Mouse (Mus musculus) forebrain, embryonic 14.5 days (tissue): ENCODE results near the gene Swsap1. TPM values are rescaled to one million over a fixed set of nuclear protein-coding genes. Genes with fewer than 3 reads are reported as not detected.
A peak's percentile ranks its signal among the peaks of the same experiment; 100 is the strongest.

Experiments used
- ATAC-seq: fragments of 200-750 bp; cut with Nextera tagmentation; 2 replicates; pipeline ENCODE4 v1.8.0; 2017; ENCODE audit warnings: mild to moderate bottlenecking, moderate library complexity
- DNase-seq: peaks from one replicate; pipeline ENCODE4 v3.0.0-alpha.2; 2015; ENCODE audit warnings: low spot score
- H3K27ac ChIP-seq: fragments of 300-500 bp; sonication (generic); 2 replicates; pipeline ENCODE4 v1.5.1; 2014; ENCODE audit warnings: low read depth, mild to moderate bottlenecking, control low read depth, low read length, moderate library complexity
- H3K27me3 ChIP-seq: fragments of 300-500 bp; sonication (generic); replicated peaks from 2 replicates; pipeline ENCODE4 v1.6.1; 2014; ENCODE audit warnings: low read length, control low read depth, mixed read lengths; ENCODE audit not compliant: control insufficient read depth, insufficient read depth
- H3K36me3 ChIP-seq: fragments of 300-500 bp; sonication (generic); 2 replicates; pipeline ENCODE4 v1.6.1; 2014; ENCODE audit warnings: low read length, control low read depth; ENCODE audit not compliant: control insufficient read depth, insufficient read depth
- H3K4me1 ChIP-seq: fragments of 300-500 bp; sonication (generic); 2 replicates; pipeline ENCODE4 v1.6.1; 2014; ENCODE audit warnings: antibody characterized with exemption, low read length, control low read depth; ENCODE audit not compliant: control insufficient read depth, insufficient read depth
- H3K4me2 ChIP-seq: fragments of 300-500 bp; sonication (generic); 2 replicates; pipeline ENCODE4 v1.6.1; 2014; ENCODE audit warnings: mild to moderate bottlenecking, control low read depth, low read length
- H3K4me3 ChIP-seq: fragments of 300-500 bp; sonication (generic); 2 replicates; pipeline ENCODE4 v1.5.1; 2014; ENCODE audit warnings: low read depth, low read length, control low read depth
- H3K9ac ChIP-seq: fragments of 300-500 bp; sonication (generic); 2 replicates; pipeline ENCODE4 v1.6.1; 2014; ENCODE audit warnings: mild to moderate bottlenecking, low read length, control low read depth, moderate library complexity
- H3K9me3 ChIP-seq: fragments of 300-500 bp; sonication (generic); replicated peaks from 2 replicates; pipeline ENCODE4 v1.6.1; 2016; ENCODE audit warnings: low read length, control low read depth, mixed read lengths; ENCODE audit not compliant: control insufficient read depth
- WGBS: fragments of 180-500 bp; shearing (Covaris S2); extraction: QIAGEN DNeasy Blood & Tissue Kit; methylation state at CpG from one replicate; pipeline ENCODE4 v1.1.7; 2014; 5-methylcytosine and 5-hydroxymethylcytosine counted together
- polyA plus RNA-seq: library from polyadenylated mRNA; unstranded; fragments of >200 nt; fragmentation: Nextera tagmentation; extraction: Ambion mirVana; gene quantifications from 2 replicates; pipeline ENCODE4 v1.2.1, GENCODE M21; 2014

Gene Swsap1
- 19.8 and 23.6 TPM in 2 replicates for polyA plus RNA-seq

DNA sequence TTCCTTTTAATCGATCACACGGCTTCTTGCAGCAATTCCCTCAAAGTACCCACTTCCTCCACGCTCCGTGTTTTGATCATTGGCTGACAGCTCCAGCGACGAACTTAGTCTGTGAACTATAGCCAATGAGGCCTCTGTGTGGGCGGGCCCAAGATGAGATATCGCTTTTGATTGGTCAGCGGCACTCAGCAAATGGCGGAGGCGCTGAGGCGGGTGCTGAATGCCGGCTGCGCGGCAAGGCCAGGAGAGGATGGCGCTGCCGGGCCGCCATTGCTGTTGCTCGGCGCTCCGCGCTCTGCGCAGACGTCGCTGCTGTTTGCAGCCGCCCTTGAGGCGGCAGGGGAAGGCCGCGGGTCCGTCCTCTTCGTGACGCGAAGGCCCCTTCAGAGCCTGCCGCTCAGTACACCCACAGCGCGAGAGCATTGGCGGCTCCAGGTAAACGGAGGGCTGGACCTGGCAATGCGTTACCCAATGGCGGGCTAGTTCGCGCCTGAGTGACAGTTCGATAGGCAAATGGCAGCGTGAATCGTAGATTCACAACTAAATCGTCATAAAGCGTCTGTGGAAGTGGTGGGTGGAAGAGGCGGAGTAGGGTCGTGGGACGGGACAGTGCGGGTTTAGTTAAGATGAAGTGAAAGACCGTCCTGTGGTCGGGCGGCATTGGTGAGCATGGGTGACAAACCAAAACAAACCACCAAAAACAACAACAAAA, at the start of gene Swsap1:
Swsap1 (plus strand) TSS at position 186 of the 712 bp plus-strand sequence.
- Histone ChIP-seq H3K4me3 (peak within 1 kb of the TSS; percentile 63), H3K27me3 (peaks cover 16% of the 10 kb centered on the region), H3K4me1 (peaks cover 8% of the 10 kb centered on the region), H3K9ac (peak within 1 kb of the TSS; percentile 78), H3K4me2 (peak within 1 kb of the TSS; percentile 71), H3K36me3 (no peaks in the 10 kb centered on the region; the same call in 1 of the 2 replicates), H3K9me3 (no peaks in the 10 kb centered on the region), H3K27ac (peak within 1 kb of the TSS; percentile 93)
- DNase-seq: peak; percentile 99
- ATAC-seq: peak; percentile 98
- under 1% methylated on average over 52 of the region's 54 CpGs for WGBS

GRCm38 (mm10) chr9:21908216-21908615, 47.3 kb upstream of the Swsap1 start:
- ATAC-seq: no peak
- H3K27me3 ChIP-seq: no peaks in the 10 kb centered on the region
- no peak overlapping the region for H3K4me3 ChIP-seq
- 82% methylated on average over 11 of the region's 11 CpGs for WGBS
- no peaks in the 10 kb centered on the region for H3K4me1 ChIP-seq
- no peak overlapping the region for H3K4me2 ChIP-seq
- DNase-seq: no peak
- no peaks in the 10 kb centered on the region for H3K9me3 ChIP-seq
- H3K27ac ChIP-seq: no peak overlapping the region
- no peak overlapping the region for H3K9ac ChIP-seq
- H3K36me3 ChIP-seq: 0 out of 2 replicates have a peak, but pooled peaks cover 2% of the 10 kb centered on the region

- Histone ChIP-seq H3K27me3 (no peaks in the 10 kb centered on the region), H3K9ac (no peak overlapping the region), H3K4me2 (no peak overlapping the region), H3K4me1 (no peaks in the 10 kb centered on the region), H3K27ac (no peak overlapping the region), H3K4me3 (no peak overlapping the region), H3K9me3 (no peaks in the 10 kb centered on the region), H3K36me3 (0 out of 2 replicates have a peak, but pooled peaks cover 8% of the 10 kb centered on the region)
- 78% methylated on average over 10 of the region's 10 CpGs for WGBS
- ATAC-seq: no peak
- DNase-seq: no peak
These were observed 45.9 kb upstream of the Swsap1 start for GRCm38 (mm10) chr9:21909474-21910223.

DNA sequence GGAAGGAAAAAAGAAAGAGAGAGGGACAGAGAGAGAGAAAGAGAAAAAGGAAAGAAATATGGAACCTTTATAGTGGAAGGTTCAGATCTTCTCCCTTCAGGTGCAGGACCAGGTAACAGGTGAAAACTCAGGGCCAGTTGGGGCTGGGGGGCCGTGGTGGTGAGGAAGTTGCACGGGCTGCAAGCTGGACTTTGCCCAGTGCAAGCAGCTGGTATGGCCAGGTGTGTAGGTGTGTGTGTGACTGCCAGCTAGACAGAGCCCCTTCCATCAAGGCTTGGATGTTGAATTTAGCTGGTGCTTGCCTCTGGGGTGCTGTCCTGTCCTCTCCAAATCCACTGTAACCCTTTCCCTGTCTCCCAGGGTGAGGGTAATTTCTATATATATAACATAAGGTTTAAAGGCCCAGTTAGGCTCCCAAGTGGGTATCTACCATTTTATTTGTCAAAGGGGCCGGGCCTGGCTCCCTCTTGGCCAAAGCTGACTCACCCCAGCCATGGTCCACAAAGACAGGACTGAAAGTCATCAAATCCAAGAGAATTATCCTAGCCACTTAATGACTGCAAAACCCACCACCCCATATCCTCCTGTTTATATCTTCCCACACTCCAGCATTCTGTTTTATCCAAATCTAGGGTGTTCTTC, 38.6 kb upstream of the Swsap1 start:
- no peak for DNase-seq
- WGBS: 72% methylated on average over 3 of the region's 3 CpGs

GRCm38 (mm10) chr9:21917493-21918034, 38.0 kb upstream of the Swsap1 start:
- H3K27ac ChIP-seq: peak overlapping the region; percentile 86
- peak overlapping the region; percentile 60 for H3K4me3 ChIP-seq
- H3K27me3 ChIP-seq: no peaks in the 10 kb centered on the region
- no peaks in the 10 kb centered on the region for H3K9me3 ChIP-seq
- DNase-seq (peak; percentile 73), ATAC-seq (peak; percentile 84)
- H3K36me3 ChIP-seq: 0 out of 2 replicates have a peak, but pooled peaks cover 8% of the 10 kb centered on the region
- 3% methylated on average over 34 of the region's 35 CpGs for WGBS
- H3K4me2 ChIP-seq: peak overlapping the region; percentile 81
- H3K9ac ChIP-seq: peak overlapping the region; percentile 76
- no peaks in the 10 kb centered on the region for H3K4me1 ChIP-seq

More for the DNA sequence above, 38.6 kb upstream of the Swsap1 start:
- H3K9me3 ChIP-seq: no peaks in the 10 kb centered on the region
- peak overlapping the region; percentile 81 for H3K4me2 ChIP-seq
- H3K4me1 ChIP-seq: no peaks in the 10 kb centered on the region
- peak overlapping the region; percentile 60 for H3K4me3 ChIP-seq
- ATAC-seq: no peak
- peak overlapping the region; percentile 76; the same call in 1 of the 2 replicates for H3K9ac ChIP-seq
- peak overlapping the region; percentile 86; the same call in 1 of the 2 replicates for H3K27ac ChIP-seq
- 0 out of 2 replicates have a peak, but pooled peaks cover 8% of the 10 kb centered on the region for H3K36me3 ChIP-seq
- H3K27me3 ChIP-seq: no peaks in the 10 kb centered on the region

GRCm38 (mm10) chr9:21918035-21918592, 37.4 kb upstream of the Swsap1 start, which contains the start of gene Rab3d:
Gene Rab3d (minus strand): TSS chr9:21918192.
- H3K9ac ChIP-seq: peak within 1 kb of the TSS; percentile 76
- peak within 1 kb of the TSS; percentile 86 for H3K27ac ChIP-seq
- H3K4me1 ChIP-seq: no peaks in the 10 kb centered on the region
- H3K4me2 ChIP-seq: peak within 1 kb of the TSS; percentile 81
- H3K9me3 ChIP-seq: no peaks in the 10 kb centered on the region
- 0 out of 2 replicates have a peak, but pooled peaks cover 6% of the 10 kb centered on the region for H3K36me3 ChIP-seq
- ATAC-seq (peak; percentile 95), DNase-seq (peak; percentile 97)
- no peaks in the 10 kb centered on the region for H3K27me3 ChIP-seq
- WGBS: under 1% methylated on average over 36 of the region's 36 CpGs
- H3K4me3 ChIP-seq: peak within 1 kb of the TSS; percentile 60

DNA sequence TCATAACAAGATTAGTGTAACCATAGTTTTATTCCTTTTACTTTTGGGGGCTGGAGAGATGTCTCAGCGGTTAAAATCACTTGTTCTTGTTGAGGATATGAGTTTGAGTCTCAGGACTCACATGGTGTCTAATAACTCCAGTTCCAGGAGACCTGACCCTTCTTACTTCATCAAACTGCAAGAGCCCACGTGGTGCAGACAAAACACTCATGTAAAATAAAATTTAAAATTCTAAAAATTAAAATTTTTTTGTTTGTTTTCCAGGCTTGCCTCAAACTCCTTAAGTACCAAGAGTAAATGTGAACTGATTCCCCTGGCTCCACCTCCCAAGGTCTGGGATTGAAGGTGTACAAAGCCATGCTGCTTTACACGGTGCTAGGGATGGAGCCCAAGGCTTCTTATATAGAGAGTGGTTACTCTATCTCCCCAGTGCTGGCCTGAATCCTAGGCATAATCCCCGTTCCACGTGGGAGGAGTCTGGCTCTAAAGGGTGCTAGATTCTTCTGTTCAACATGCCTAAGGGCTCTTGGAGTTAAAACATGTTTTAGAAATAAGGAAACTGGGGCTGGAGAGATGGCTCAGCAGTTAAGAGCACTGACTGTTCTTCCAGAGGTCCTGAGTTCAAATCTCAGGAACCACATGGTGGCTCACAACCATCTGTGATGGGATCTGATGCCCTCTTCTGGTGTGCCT, 36.7 kb upstream of the Swsap1 start:
- ATAC-seq (no peak), DNase-seq (no peak)
- no peaks in the 10 kb centered on the region for H3K9me3 ChIP-seq
- H3K9ac ChIP-seq: no peak overlapping the region
- H3K27ac ChIP-seq: no peak overlapping the region
- H3K4me2 ChIP-seq: peak overlapping the region; percentile 81
- no peaks in the 10 kb centered on the region for H3K4me1 ChIP-seq
- WGBS: 25% methylated on average over 5 of the region's 5 CpGs
- 0 out of 2 replicates have a peak, but pooled peaks cover 6% of the 10 kb centered on the region for H3K36me3 ChIP-seq
- H3K4me3 ChIP-seq: no peak overlapping the region
- no peaks in the 10 kb centered on the region for H3K27me3 ChIP-seq

DNA sequence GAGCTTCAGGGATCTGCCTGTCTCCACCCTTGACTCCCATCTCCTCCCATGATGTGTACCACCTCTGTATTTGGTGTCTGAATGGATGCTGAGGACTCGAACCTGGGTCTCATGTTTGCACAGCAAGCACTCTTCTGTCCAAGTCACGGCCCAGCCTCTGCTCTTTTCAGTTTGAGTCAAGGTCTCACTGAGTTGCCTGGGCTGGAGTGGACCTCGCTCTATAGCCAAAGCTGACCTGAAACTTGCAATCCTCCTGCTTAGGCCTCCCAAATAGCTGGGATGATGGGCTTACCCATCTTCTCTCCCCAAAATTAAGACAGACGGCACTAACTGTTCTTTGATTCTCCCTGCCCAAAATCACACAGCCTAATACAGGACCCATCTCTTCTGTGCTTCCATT, 32.5 kb upstream of the Swsap1 start:
- H3K9ac ChIP-seq: no peak overlapping the region

More for the DNA sequence above, 32.5 kb upstream of the Swsap1 start:
- DNase-seq (no peak), ATAC-seq (no peak)
- peaks cover 7% of the 10 kb centered on the region; the same call in 1 of the 2 replicates for H3K4me1 ChIP-seq
- WGBS: 92% methylated on average over 4 of the region's 4 CpGs
- no peaks in the 10 kb centered on the region for H3K27me3 ChIP-seq
- H3K27ac ChIP-seq: no peak overlapping the region
- H3K4me3 ChIP-seq: no peak overlapping the region
- no peaks in the 10 kb centered on the region for H3K9me3 ChIP-seq
- no peaks in the 10 kb centered on the region for H3K36me3 ChIP-seq
- H3K4me2 ChIP-seq: no peak overlapping the region
